Mouse (Mus musculus) liver, embryonic 12.5 days (tissue): ENCODE measurements at regions not wholly inside any gene's neighbourhood (a gene's known extent, or its start where the extent isn't known, plus 50 kb on each side); places are given as distances from the start of the nearest gene placed in this dataset.

Experiments used
- ATAC-seq: fragments of 200-750 bp; cut with Nextera tagmentation; 2 replicates; pipeline ENCODE4 v1.8.0; 2017; ENCODE audit warnings: moderate number of reproducible peaks, mild to moderate bottlenecking, moderate library complexity
- H3K27ac ChIP-seq: fragments of 300-500 bp; sonication (generic); 2 replicates; pipeline ENCODE4 v1.5.1; 2016; ENCODE audit warnings: mild to moderate bottlenecking
- H3K27me3 ChIP-seq: fragments of 300-500 bp; sonication (generic); replicated peaks from 2 replicates; pipeline ENCODE4 v1.6.1; 2016; ENCODE audit warnings: mild to moderate bottlenecking, moderate library complexity
- H3K36me3 ChIP-seq: fragments of 300-500 bp; sonication (generic); 2 replicates; pipeline ENCODE4 v1.6.1; 2016; ENCODE audit warnings: mild to moderate bottlenecking, moderate library complexity
- H3K4me1 ChIP-seq: fragments of 300-500 bp; sonication (generic); 2 replicates; pipeline ENCODE4 v1.6.1; 2016
- H3K4me2 ChIP-seq: fragments of 300-500 bp; sonication (generic); 2 replicates; pipeline ENCODE4 v1.6.1; 2016; ENCODE audit warnings: mild to moderate bottlenecking, moderate library complexity
- H3K4me3 ChIP-seq: fragments of 300-500 bp; sonication (generic); 2 replicates; pipeline ENCODE4 v1.5.1; 2016; ENCODE audit warnings: mild to moderate bottlenecking, moderate library complexity
- H3K9ac ChIP-seq: fragments of 300-500 bp; sonication (generic); 2 replicates; pipeline ENCODE4 v1.6.1; 2016; ENCODE audit warnings: mild to moderate bottlenecking, moderate library complexity
- H3K9me3 ChIP-seq: fragments of 300-500 bp; sonication (generic); replicated peaks from 2 replicates; pipeline ENCODE4 v1.6.1; 2016; ENCODE audit warnings: mild to moderate bottlenecking, moderate library complexity
- WGBS: fragments of 180-500 bp; shearing (Covaris S2); methylation state at CpG from one replicate; pipeline ENCODE4 v1.1.7; 2016; ENCODE audit not compliant: insufficient replicate concordance; 5-methylcytosine and 5-hydroxymethylcytosine counted together

GRCm38 (mm10) chr4:83990126-83990989, 465.0 kb downstream of the Ccdc171 start:
- ATAC-seq: no peak
- Histone ChIP-seq H3K4me1 (peaks cover 7% of the 10 kb centered on the region; the same call in 1 of the 2 replicates), H3K4me3 (no peak overlapping the region), H3K36me3 (no peaks in the 10 kb centered on the region), H3K27me3 (no peaks in the 10 kb centered on the region), H3K4me2 (no peak overlapping the region), H3K27ac (no peak overlapping the region), H3K9me3 (no peaks in the 10 kb centered on the region), H3K9ac (no peak overlapping the region)
- 58% methylated on average over 13 of the region's 13 CpGs for WGBS

- H3K27ac ChIP-seq: no peak overlapping the region
- H3K36me3 ChIP-seq: no peaks in the 10 kb centered on the region
- no peak overlapping the region for H3K9ac ChIP-seq
- no peaks in the 10 kb centered on the region for H3K9me3 ChIP-seq
- 9% methylated on average over 4 of the region's 4 CpGs for WGBS
- no peaks in the 10 kb centered on the region for H3K27me3 ChIP-seq
- peaks cover 7% of the 10 kb centered on the region; the same call in 1 of the 2 replicates for H3K4me1 ChIP-seq
- no peak for ATAC-seq
- H3K4me2 ChIP-seq: no peak overlapping the region
- no peak overlapping the region for H3K4me3 ChIP-seq
Observed at GRCm38 (mm10) chr4:83991195-83991594, 465.9 kb downstream of the Ccdc171 start.

- H3K9ac ChIP-seq: no peak overlapping the region
- H3K4me1 ChIP-seq: no peaks in the 10 kb centered on the region
- H3K27me3 ChIP-seq: no peaks in the 10 kb centered on the region
- no peaks in the 10 kb centered on the region for H3K36me3 ChIP-seq
- 42% methylated on average over 4 of the region's 4 CpGs for WGBS
- H3K4me2 ChIP-seq: no peak overlapping the region
- H3K4me3 ChIP-seq: no peak overlapping the region
- no peaks in the 10 kb centered on the region for H3K9me3 ChIP-seq
- H3K27ac ChIP-seq: no peak overlapping the region
- ATAC-seq: no peak
Observed at GRCm38 (mm10) chr4:83997079-83997478, 471.7 kb downstream of the Ccdc171 start.

GRCm38 (mm10) chr4:84001645-84002044, 476.3 kb downstream of the Ccdc171 start:
- Histone ChIP-seq H3K4me2 (no peak overlapping the region), H3K27ac (no peak overlapping the region), H3K36me3 (no peaks in the 10 kb centered on the region), H3K4me1 (no peaks in the 10 kb centered on the region), H3K9me3 (no peaks in the 10 kb centered on the region), H3K9ac (no peak overlapping the region), H3K4me3 (no peak overlapping the region), H3K27me3 (no peaks in the 10 kb centered on the region)
- WGBS: 69% methylated on average over 7 of the region's 7 CpGs
- no peak for ATAC-seq

DNA sequence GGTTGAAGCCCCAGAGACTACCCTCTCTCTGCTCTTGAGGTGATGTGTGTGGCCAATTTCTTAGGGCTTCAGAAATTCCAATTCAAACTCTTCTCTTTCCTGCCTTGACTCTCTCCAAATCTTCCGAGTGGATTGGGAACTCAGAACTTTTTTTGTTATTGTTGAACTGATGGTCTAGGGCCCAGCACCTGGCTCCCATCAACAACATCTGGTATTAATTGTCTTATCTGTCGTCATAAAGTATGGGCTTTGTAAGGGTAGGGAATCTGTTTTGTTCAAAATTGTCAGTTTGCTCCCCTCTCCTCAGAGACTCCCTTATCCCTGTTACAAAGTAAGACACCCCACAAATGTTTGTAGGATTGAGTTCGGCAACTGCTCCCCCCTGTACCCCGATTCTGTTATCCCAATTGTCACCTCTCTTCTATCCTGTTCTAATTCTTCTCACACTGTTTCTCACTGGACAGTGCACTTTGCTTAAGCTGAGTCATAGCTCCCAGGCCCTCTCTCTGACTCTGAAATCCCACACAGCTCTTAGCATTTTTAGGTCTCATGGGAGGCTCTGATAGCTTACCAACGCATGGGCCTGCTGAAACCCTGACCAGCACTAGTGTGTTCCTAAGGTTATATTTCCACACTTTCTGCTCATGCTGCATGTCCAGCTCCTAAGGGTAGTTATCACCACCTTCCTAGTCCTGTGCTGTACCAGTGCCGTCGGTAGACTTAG, 478.9 kb downstream of the Ccdc171 start:
- 74% methylated on average over 7 of the region's 7 CpGs for WGBS
- Histone ChIP-seq H3K4me3 (no peak overlapping the region), H3K27me3 (no peaks in the 10 kb centered on the region), H3K27ac (no peak overlapping the region), H3K9ac (no peak overlapping the region), H3K4me1 (no peaks in the 10 kb centered on the region), H3K9me3 (no peaks in the 10 kb centered on the region), H3K4me2 (no peak overlapping the region), H3K36me3 (no peaks in the 10 kb centered on the region)
- ATAC-seq: no peak

GRCm38 (mm10) chr4:84004786-84005382, 479.5 kb downstream of the Ccdc171 start:
- WGBS: 72% methylated on average over 10 of the region's 10 CpGs
- H3K27ac ChIP-seq: no peak overlapping the region
- H3K27me3 ChIP-seq: no peaks in the 10 kb centered on the region
- ATAC-seq: no peak
- no peaks in the 10 kb centered on the region for H3K9me3 ChIP-seq
- H3K4me1 ChIP-seq: no peaks in the 10 kb centered on the region
- no peaks in the 10 kb centered on the region for H3K36me3 ChIP-seq
- no peak overlapping the region for H3K4me2 ChIP-seq
- H3K9ac ChIP-seq: no peak overlapping the region
- H3K4me3 ChIP-seq: no peak overlapping the region

- Histone ChIP-seq H3K4me3 (no peak overlapping the region), H3K4me2 (no peak overlapping the region), H3K9ac (no peak overlapping the region), H3K9me3 (no peaks in the 10 kb centered on the region), H3K4me1 (no peaks in the 10 kb centered on the region), H3K27ac (no peak overlapping the region), H3K27me3 (no peaks in the 10 kb centered on the region), H3K36me3 (no peaks in the 10 kb centered on the region)
- ATAC-seq: no peak
- 77% methylated on average over 6 of the region's 6 CpGs for WGBS
Observed at GRCm38 (mm10) chr4:84011941-84012340, 486.6 kb downstream of the Ccdc171 start.

GRCm38 (mm10) chr4:84015139-84015538, 489.8 kb downstream of the Ccdc171 start:
- ATAC-seq: no peak
- Histone ChIP-seq H3K27me3 (no peaks in the 10 kb centered on the region), H3K9me3 (no peaks in the 10 kb centered on the region), H3K9ac (no peak overlapping the region), H3K4me1 (no peaks in the 10 kb centered on the region), H3K4me2 (no peak overlapping the region), H3K4me3 (no peak overlapping the region), H3K27ac (no peak overlapping the region), H3K36me3 (no peaks in the 10 kb centered on the region)
- 70% methylated on average over 4 of the region's 4 CpGs for WGBS

- Histone ChIP-seq H3K27ac (no peak overlapping the region), H3K27me3 (no peaks in the 10 kb centered on the region), H3K4me2 (no peak overlapping the region), H3K9ac (no peak overlapping the region), H3K4me3 (no peak overlapping the region), H3K36me3 (no peaks in the 10 kb centered on the region), H3K9me3 (no peaks in the 10 kb centered on the region), H3K4me1 (no peaks in the 10 kb centered on the region)
- WGBS: 64% methylated on average over 8 of the region's 8 CpGs
- no peak for ATAC-seq
Observed at GRCm38 (mm10) chr4:84015552-84016169, 490.3 kb downstream of the Ccdc171 start.

- no peak overlapping the region for H3K9ac ChIP-seq
- no peak overlapping the region for H3K4me3 ChIP-seq
- no peak overlapping the region for H3K27ac ChIP-seq
- ATAC-seq: no peak
- H3K27me3 ChIP-seq: no peaks in the 10 kb centered on the region
- H3K4me1 ChIP-seq: no peaks in the 10 kb centered on the region
- WGBS: 79% methylated on average over 7 of the region's 7 CpGs
- no peaks in the 10 kb centered on the region for H3K36me3 ChIP-seq
- no peaks in the 10 kb centered on the region for H3K9me3 ChIP-seq
- no peak overlapping the region for H3K4me2 ChIP-seq
Observed at GRCm38 (mm10) chr4:84018135-84018534, 492.8 kb downstream of the Ccdc171 start.

- Histone ChIP-seq H3K9ac (no peak overlapping the region), H3K4me2 (no peak overlapping the region), H3K9me3 (no peaks in the 10 kb centered on the region), H3K4me1 (no peaks in the 10 kb centered on the region), H3K36me3 (no peaks in the 10 kb centered on the region), H3K27me3 (no peaks in the 10 kb centered on the region), H3K27ac (no peak overlapping the region), H3K4me3 (no peak overlapping the region)
- no peak for ATAC-seq
- WGBS: 70% methylated on average over 7 of the region's 7 CpGs
Observed at GRCm38 (mm10) chr4:84018774-84019173, 493.4 kb downstream of the Ccdc171 start.
